Mouse (Mus musculus) intestine, embryonic 16.5 days (tissue): Measurements from ENCODE around the gene Pax4. TPM values are rescaled to one million over a fixed set of nuclear protein-coding genes. Genes with fewer than 3 reads are reported as not detected.

ENCODE experiments used
- ATAC-seq: fragments of 200-750 bp; cut with Nextera tagmentation; 2 replicates; pipeline ENCODE4 v1.8.0; 2017; ENCODE audit warnings: moderate TSS enrichment, moderate library complexity
- H3K27ac ChIP-seq: fragments of 300-500 bp; sonication (generic); 2 replicates; pipeline ENCODE4 v1.5.1; 2014; ENCODE audit warnings: mild to moderate bottlenecking, low read length
- H3K27me3 ChIP-seq: fragments of 300-500 bp; sonication (generic); replicated peaks from 2 replicates; pipeline ENCODE4 v1.6.1; 2014; ENCODE audit warnings: low read length, control low read depth, mixed read lengths; ENCODE audit not compliant: control insufficient read depth, insufficient read depth
- H3K36me3 ChIP-seq: fragments of 300-500 bp; sonication (generic); 2 replicates; pipeline ENCODE4 v1.6.1; 2014; ENCODE audit warnings: low read length, control low read depth; ENCODE audit not compliant: control insufficient read depth, insufficient read depth
- H3K4me1 ChIP-seq: fragments of 300-500 bp; sonication (generic); 2 replicates; pipeline ENCODE4 v1.6.1; 2014; ENCODE audit warnings: low read length, control low read depth, mixed read lengths; ENCODE audit not compliant: control insufficient read depth, insufficient read depth
- H3K4me2 ChIP-seq: fragments of 300-500 bp; sonication (generic); 2 replicates; pipeline ENCODE4 v1.6.1; 2014; ENCODE audit warnings: low read depth, low read length, control low read depth
- H3K4me3 ChIP-seq: fragments of 300-500 bp; sonication (generic); 2 replicates; pipeline ENCODE4 v1.5.1; 2014; ENCODE audit warnings: mild to moderate bottlenecking, low read length
- H3K9ac ChIP-seq: fragments of 300-500 bp; sonication (generic); 2 replicates; pipeline ENCODE4 v1.6.1; 2014; ENCODE audit warnings: low read depth, low read length
- H3K9me3 ChIP-seq: fragments of 300-500 bp; sonication (generic); 2 replicates; pipeline ENCODE4 v1.6.1; 2016; ENCODE audit warnings: low read length, control low read depth; ENCODE audit not compliant: control insufficient read depth
- WGBS: fragments of 180-500 bp; shearing (Covaris S2); extraction: QIAGEN DNeasy Blood & Tissue Kit; methylation state at CpG from one replicate; pipeline ENCODE4 v1.1.7; 2014; 5-methylcytosine and 5-hydroxymethylcytosine counted together
- polyA plus RNA-seq: library from polyadenylated mRNA; unstranded; fragments of >200 nt; fragmentation: Nextera tagmentation; extraction: Ambion mirVana; gene quantifications from 2 replicates; pipeline ENCODE4 v1.2.1, GENCODE M21; 2015

Pax4 gene
- polyA plus RNA-seq, 1 experiment from 2014 or later, result 1.8 TPM

DNA sequence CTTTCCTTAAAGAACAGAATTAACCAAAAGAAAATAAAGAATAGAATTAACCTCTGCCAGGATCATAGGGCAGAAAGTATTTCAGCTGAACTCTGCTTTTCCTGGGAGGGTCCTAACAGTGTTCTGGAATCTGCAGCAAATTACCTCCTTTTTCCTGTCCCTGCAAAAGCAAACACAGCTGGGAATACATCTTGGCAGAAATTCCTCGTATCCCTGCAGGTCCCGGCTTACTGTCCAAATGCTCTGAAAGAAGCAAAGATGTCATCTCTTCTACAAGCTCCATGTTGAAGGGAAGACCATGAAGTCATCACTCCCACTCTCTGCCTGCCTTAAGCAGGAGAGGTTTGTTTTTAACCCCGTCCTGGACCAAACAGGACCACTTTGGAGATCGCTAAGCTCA, 32.2 kb downstream of the Pax4 start:
- Histone ChIP-seq H3K4me2 (no peak overlapping the region), H3K4me3 (no peak overlapping the region), H3K27ac (no peak overlapping the region), H3K9ac (no peak overlapping the region), H3K9me3 (no peaks in the 10 kb centered on the region), H3K36me3 (0 out of 2 replicates have a peak, but pooled peaks cover 12% of the 10 kb centered on the region), H3K27me3 (no peaks in the 10 kb centered on the region), H3K4me1 (peaks cover 18% of the 10 kb centered on the region)
- 69% methylated on average over 4 of the region's 4 CpGs for WGBS
- no peak for ATAC-seq

DNA sequence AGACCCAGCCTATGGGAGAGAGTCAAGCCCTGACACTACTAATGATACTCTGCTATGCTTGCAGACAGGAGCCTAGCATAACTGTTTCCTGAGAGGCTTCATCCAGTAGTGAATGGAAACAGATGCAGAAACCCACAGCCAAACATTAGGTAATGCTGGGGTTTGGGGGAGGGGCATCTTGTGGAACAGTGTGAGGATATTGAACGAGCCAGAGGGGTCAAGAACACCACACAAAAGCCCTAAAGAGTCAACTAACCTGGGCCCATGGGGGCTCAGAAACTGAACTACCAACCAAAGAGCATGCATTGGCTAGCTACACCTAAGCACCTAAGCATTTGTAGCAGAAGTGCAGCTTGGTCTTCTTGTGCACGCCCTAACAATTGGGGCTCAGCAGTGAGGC, 37.9 kb downstream of the Pax4 start:
- no peak overlapping the region for H3K4me2 ChIP-seq
- 0 out of 2 replicates have a peak, but pooled peaks cover 5% of the 10 kb centered on the region for H3K36me3 ChIP-seq
- 69% methylated on average over 2 of the region's 2 CpGs for WGBS
- H3K27me3 ChIP-seq, result no peaks in the 10 kb centered on the region
- no peak overlapping the region for H3K27ac ChIP-seq
- no peaks in the 10 kb centered on the region for H3K4me1 ChIP-seq
- H3K9ac ChIP-seq, result no peak overlapping the region
- no peaks in the 10 kb centered on the region for H3K9me3 ChIP-seq
- no peak for ATAC-seq
- no peak overlapping the region for H3K4me3 ChIP-seq

DNA sequence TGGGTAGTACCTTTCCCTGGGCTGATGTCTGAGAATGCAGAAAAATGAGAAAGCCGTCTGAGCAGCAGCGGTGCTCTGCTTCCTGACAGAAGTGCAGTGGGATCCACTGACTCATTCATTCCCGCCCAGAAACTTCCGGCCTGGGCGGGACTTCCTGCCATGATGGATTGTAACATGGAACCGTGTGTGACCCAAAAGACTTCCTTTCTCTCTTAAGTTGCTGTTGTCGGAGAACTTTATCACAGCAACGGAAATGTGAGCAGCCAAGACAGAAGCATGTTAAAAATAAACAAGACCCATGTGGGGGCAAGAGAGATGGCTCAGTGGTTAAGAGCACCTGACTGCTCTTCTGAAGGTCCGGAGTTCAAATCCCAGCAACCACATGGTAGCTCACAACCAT, 39.1 kb downstream of the Pax4 start:
- Histone ChIP-seq H3K27ac (no peak overlapping the region), H3K36me3 (no peaks in the 10 kb centered on the region), H3K9me3 (no peaks in the 10 kb centered on the region), H3K9ac (no peak overlapping the region), H3K4me1 (no peaks in the 10 kb centered on the region), H3K4me3 (no peak overlapping the region), H3K4me2 (no peak overlapping the region), H3K27me3 (no peaks in the 10 kb centered on the region)
- ATAC-seq, result no peak
- WGBS, result 73% methylated on average over 9 of the region's 9 CpGs

DNA sequence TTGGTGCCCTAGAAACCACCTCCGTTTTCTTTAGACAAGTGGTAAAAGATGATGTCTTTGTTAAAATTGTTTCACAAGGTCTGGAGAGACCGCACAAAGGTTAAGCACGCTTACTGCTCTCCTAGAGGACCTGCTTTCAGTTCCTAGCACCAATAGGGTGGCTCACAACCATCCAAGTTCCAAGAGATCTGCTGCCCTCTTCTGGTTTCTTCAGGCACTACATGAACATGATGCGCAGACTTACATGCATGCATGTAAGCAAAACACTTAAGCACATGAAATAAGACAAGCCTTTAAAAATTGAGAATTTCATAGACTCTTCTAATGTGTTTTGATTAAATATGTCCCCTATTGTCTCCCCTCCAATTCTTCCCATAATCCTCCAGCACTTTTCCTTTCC, 49.4 kb downstream of the Pax4 start:
- WGBS, result 88% methylated on average over 4 of the region's 4 CpGs
- no peak for ATAC-seq
- Histone ChIP-seq H3K27me3 (peaks cover 8% of the 10 kb centered on the region; the same call in 1 of the 2 replicates), H3K4me1 (peaks cover 8% of the 10 kb centered on the region), H3K4me2 (no peak overlapping the region), H3K9ac (no peak overlapping the region), H3K4me3 (no peak overlapping the region), H3K9me3 (peaks cover 12% of the 10 kb centered on the region; the same call in 1 of the 2 replicates), H3K36me3 (no peaks in the 10 kb centered on the region), H3K27ac (no peak overlapping the region)

DNA sequence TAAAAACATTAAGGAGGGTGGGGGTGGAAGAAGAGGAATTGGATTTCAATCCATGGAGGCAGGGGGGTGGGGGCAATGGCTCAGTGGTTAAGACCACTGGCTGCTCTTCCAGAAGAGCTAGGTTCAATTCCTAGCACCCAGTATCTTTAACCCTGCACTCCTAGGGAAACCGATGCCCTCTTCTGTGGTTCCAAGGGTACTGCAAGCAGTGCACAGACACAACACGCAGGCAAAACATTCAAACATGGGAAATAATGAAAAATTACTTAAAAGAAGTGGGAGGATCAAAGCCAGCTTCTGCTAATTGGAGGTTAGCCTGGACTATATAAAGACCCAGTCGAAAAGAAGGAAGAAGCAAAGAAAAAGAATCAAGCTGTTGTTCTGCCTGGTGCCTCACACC, 50.4 kb downstream of the Pax4 start:
- Histone ChIP-seq H3K4me3 (no peak overlapping the region), H3K9me3 (peaks cover 12% of the 10 kb centered on the region; the same call in 1 of the 2 replicates), H3K4me2 (no peak overlapping the region), H3K4me1 (peaks cover 8% of the 10 kb centered on the region), H3K36me3 (no peaks in the 10 kb centered on the region), H3K9ac (no peak overlapping the region), H3K27me3 (peaks cover 8% of the 10 kb centered on the region; the same call in 1 of the 2 replicates), H3K27ac (no peak overlapping the region)
- WGBS, result 91% methylated on average over 3 of the region's 3 CpGs
- no peak for ATAC-seq

DNA sequence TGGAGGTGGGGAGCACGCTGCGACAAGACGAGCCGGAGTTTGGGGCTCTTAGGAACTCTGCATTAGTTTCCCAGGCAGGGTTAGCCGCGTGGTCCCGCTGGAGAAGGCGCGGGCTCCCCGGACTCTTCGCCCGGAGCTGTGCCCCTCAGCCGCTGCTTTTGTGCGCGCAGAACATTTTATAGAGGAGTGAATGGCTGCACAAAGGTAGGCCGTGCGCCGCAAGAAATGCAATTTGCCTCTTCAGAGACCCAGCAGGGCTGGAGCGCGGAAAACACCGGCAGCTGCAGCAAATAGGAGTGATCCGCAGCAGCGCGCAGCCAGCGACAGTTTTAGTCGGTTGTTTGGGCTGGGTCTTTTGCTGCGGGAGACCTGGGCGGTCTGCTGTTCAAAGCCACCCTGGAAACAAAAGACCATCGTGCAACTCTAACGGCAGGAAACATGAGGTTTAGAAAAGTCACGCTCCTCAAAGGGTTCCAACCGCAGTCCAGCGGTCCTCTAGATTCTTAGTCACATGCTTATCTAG, 51.4 kb downstream of the Pax4 start, which contains the start of gene Zfp800:
TSS of gene Zfp800 (minus strand) at position 325 of the 523 bp plus-strand sequence.
- peak within 1 kb of the TSS; percentile 51 for H3K4me3 ChIP-seq
- peak within 1 kb of the TSS; percentile 54 for H3K9ac ChIP-seq
- peaks cover 8% of the 10 kb centered on the region for H3K4me1 ChIP-seq
- H3K36me3 ChIP-seq, result no peaks in the 10 kb centered on the region
- whole genome bisulfite sequencing, result 1% methylated on average over 33 of the region's 33 CpGs
- peaks cover 8% of the 10 kb centered on the region; the same call in 1 of the 2 replicates for H3K27me3 ChIP-seq
- H3K9me3 ChIP-seq, result peaks cover 12% of the 10 kb centered on the region; the same call in 1 of the 2 replicates
- ATAC-seq, result peak; percentile 38; the same call in 1 of the 2 replicates
- no peak within 1 kb of the TSS for H3K27ac ChIP-seq
- peak within 1 kb of the TSS; percentile 90 for H3K4me2 ChIP-seq

DNA sequence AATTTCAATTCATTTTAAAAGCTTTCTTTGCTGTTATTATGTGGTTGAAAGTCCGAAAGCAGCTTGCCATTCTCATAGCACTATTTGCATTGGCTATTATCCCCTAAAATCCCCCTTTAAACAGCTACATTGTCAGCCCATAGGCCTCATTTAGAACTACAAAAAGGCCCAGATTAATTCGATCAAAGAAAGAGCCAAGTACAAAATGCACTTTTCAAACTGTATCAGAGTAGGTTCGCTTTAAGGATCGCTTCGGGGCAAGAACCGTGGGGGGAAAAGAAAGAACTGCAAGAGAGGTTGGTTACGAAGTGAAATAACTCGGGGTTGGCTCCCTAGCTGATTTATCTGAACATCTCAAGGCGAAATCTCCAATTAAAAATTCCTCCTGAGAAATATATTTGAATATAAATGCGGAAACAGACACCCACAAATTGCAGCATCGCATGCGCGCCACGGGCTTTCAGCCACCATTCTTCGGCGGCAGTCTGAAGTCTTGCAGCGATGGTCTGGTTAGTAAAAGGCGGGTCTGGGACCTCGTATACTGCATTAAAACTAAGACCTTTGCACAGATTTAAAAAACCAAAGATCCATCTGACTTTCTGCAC, 52.2 kb downstream of the Pax4 start:
- H3K27me3 ChIP-seq, result peaks cover 10% of the 10 kb centered on the region; the same call in 1 of the 2 replicates
- H3K9ac ChIP-seq, result peak overlapping the region; percentile 35; the same call in 1 of the 2 replicates
- H3K4me3 ChIP-seq, result peak overlapping the region; percentile 51
- H3K4me1 ChIP-seq, result peaks cover 8% of the 10 kb centered on the region
- H3K9me3 ChIP-seq, result peaks cover 12% of the 10 kb centered on the region; the same call in 1 of the 2 replicates
- H3K27ac ChIP-seq, result no peak overlapping the region
- 4% methylated on average over 19 of the region's 19 CpGs for WGBS
- no peak for ATAC-seq
- H3K4me2 ChIP-seq, result peak overlapping the region; percentile 90
- H3K36me3 ChIP-seq, result no peaks in the 10 kb centered on the region

DNA sequence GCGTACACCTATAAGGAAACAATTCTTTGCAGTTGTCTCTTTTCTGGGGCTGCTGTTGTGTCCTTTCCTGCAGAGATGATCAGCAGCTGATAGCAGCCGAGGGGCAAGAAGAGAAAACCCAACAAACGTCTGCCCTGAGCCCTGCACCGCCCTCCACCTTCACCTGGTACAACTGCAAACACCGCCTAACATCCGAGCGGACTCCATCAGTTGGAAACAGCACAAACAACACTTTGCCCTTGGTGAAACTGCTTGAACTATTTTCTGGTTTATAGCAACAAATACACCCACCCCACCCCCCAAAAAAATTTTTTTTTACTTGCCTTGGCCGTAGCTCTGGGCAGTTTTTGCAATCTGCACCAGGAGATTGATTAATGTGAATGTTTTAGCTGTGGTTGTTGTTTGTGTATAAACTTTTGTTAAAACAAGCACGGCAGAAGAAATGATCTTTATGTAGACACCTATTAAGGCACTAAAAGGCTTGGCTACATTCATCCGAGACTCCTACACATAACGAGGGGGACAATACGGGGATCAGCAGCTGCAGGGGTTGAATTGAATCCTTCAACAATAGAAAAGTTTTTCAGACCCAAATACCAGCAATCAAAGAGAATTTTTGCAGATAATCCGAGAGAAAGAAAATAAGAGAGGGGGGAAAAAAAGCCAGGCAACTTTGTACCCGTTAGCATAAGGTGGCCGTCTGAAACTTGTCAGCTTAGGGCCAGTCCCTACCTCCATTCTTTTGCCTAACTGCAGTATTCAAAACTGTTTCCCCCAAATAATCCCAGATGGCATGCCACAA, 52.9 kb downstream of the Pax4 start:
- no peak for ATAC-seq
- 38% methylated on average over 15 of the region's 15 CpGs for WGBS
- H3K4me2 ChIP-seq, result no peak overlapping the region

More for the DNA sequence above, 52.9 kb downstream of the Pax4 start:
- H3K27me3 ChIP-seq, result peaks cover 10% of the 10 kb centered on the region; the same call in 1 of the 2 replicates
- H3K9ac ChIP-seq, result no peak overlapping the region
- H3K36me3 ChIP-seq, result no peaks in the 10 kb centered on the region
- no peak overlapping the region; the same call in 1 of the 2 replicates for H3K4me3 ChIP-seq
- peaks cover 12% of the 10 kb centered on the region; the same call in 1 of the 2 replicates for H3K9me3 ChIP-seq
- H3K4me1 ChIP-seq, result peaks cover 8% of the 10 kb centered on the region
- no peak overlapping the region for H3K27ac ChIP-seq
